Mouse (Mus musculus) embryonic facial prominence, embryonic 14.5 days (tissue): ENCODE measurements around the gene Dtnb. TPM values are rescaled to one million over a fixed set of nuclear protein-coding genes. Genes with fewer than 3 reads are reported as not detected.

ENCODE experiments used
- ATAC-seq: fragments of 200-750 bp; cut with Nextera tagmentation; 2 replicates; pipeline ENCODE4 v1.8.0; 2017; ENCODE audit warnings: low read depth, moderate number of reproducible peaks, moderate TSS enrichment
- DNase-seq: peaks from one replicate; pipeline ENCODE4 v3.0.0-alpha.2; 2015; ENCODE audit warnings: low spot score
- H3K27ac ChIP-seq: fragments of 300-500 bp; sonication (generic); replicated peaks from 2 replicates; pipeline ENCODE4 v1.5.1; 2014; ENCODE audit warnings: low read depth, mild to moderate bottlenecking, low read length, moderate library complexity
- H3K27me3 ChIP-seq: fragments of 300-500 bp; sonication (generic); replicated peaks from 2 replicates; pipeline ENCODE4 v1.6.1; 2014; ENCODE audit warnings: low read length; ENCODE audit not compliant: control insufficient read depth, insufficient read depth
- H3K36me3 ChIP-seq: fragments of 300-500 bp; sonication (generic); 2 replicates; pipeline ENCODE4 v1.6.1; 2014; ENCODE audit warnings: low read length, mixed read lengths; ENCODE audit not compliant: control insufficient read depth, insufficient read depth
- H3K4me1 ChIP-seq: fragments of 300-500 bp; sonication (generic); 2 replicates; pipeline ENCODE4 v1.6.1; 2014; ENCODE audit warnings: antibody characterized with exemption, low read length; ENCODE audit not compliant: control insufficient read depth, insufficient read depth
- H3K4me2 ChIP-seq: fragments of 300-500 bp; sonication (generic); 2 replicates; pipeline ENCODE4 v1.6.1; 2014; ENCODE audit warnings: low read depth, mild to moderate bottlenecking, low read length, moderate library complexity, mixed read lengths
- H3K4me3 ChIP-seq: fragments of 300-500 bp; sonication (generic); 2 replicates; pipeline ENCODE4 v1.5.1; 2014; ENCODE audit warnings: low read depth, mild to moderate bottlenecking, low read length
- H3K9ac ChIP-seq: fragments of 300-500 bp; sonication (generic); 2 replicates; pipeline ENCODE4 v1.6.1; 2014; ENCODE audit warnings: low read depth, mild to moderate bottlenecking, low read length, moderate library complexity, mixed read lengths
- H3K9me3 ChIP-seq: fragments of 300-500 bp; sonication (generic); 2 replicates; pipeline ENCODE4 v1.6.1; 2016; ENCODE audit warnings: low read length; ENCODE audit not compliant: control insufficient read depth
- WGBS: fragments of 180-500 bp; shearing (Covaris S2); extraction: QIAGEN DNeasy Blood & Tissue Kit; methylation state at CpG from one replicate; pipeline ENCODE4 v1.1.7; 2014; 5-methylcytosine and 5-hydroxymethylcytosine counted together
- polyA plus RNA-seq: library from polyadenylated mRNA; unstranded; fragments of >200 nt; fragmentation: Nextera tagmentation; extraction: Ambion mirVana; gene quantifications from 2 replicates; pipeline ENCODE4 v1.2.1, GENCODE M21; 2014

Gene Dtnb
- polyA plus RNA-seq, 1 experiment from 2014 or later, result 27.4 TPM

GRCm38 (mm10) chr12:3770546-3770945 lies 198.4 kb downstream of the Dtnb start:
- Histone ChIP-seq H3K36me3 (peaks cover 17% of the 10 kb centered on the region; the same call in 1 of the 2 replicates), H3K27me3 (no peaks in the 10 kb centered on the region), H3K4me3 (no peak overlapping the region), H3K4me2 (no peak overlapping the region), H3K9me3 (no peaks in the 10 kb centered on the region), H3K27ac (no peak overlapping the region), H3K9ac (no peak overlapping the region), H3K4me1 (no peaks in the 10 kb centered on the region)
- WGBS, result 67% methylated on average over 2 of the region's 2 CpGs
- ATAC-seq (no peak), DNase-seq (no peak)

GRCm38 (mm10) chr12:3771080-3771479 lies 198.9 kb downstream of the Dtnb start:
- no peak for DNase-seq
- no peaks in the 10 kb centered on the region for H3K27me3 ChIP-seq
- WGBS, result 90% methylated on average over 2 of the region's 2 CpGs
- no peak overlapping the region for H3K9ac ChIP-seq
- no peaks in the 10 kb centered on the region for H3K4me1 ChIP-seq
- no peak overlapping the region for H3K4me2 ChIP-seq
- H3K9me3 ChIP-seq, result no peaks in the 10 kb centered on the region
- peaks cover 18% of the 10 kb centered on the region; the same call in 1 of the 2 replicates for H3K36me3 ChIP-seq
- no peak for ATAC-seq
- no peak overlapping the region for H3K27ac ChIP-seq
- no peak overlapping the region for H3K4me3 ChIP-seq

GRCm38 (mm10) chr12:3773643-3774042 lies 201.5 kb downstream of the Dtnb start:
- Histone ChIP-seq H3K9ac (no peak overlapping the region), H3K27ac (no peak overlapping the region), H3K4me2 (no peak overlapping the region), H3K4me3 (no peak overlapping the region), H3K27me3 (no peaks in the 10 kb centered on the region), H3K4me1 (no peaks in the 10 kb centered on the region), H3K36me3 (peaks cover 18% of the 10 kb centered on the region; the same call in 1 of the 2 replicates), H3K9me3 (no peaks in the 10 kb centered on the region)
- no peak for ATAC-seq
- DNase-seq, result no peak
- WGBS, result 86% methylated on average over 3 of the region's 3 CpGs

- Histone ChIP-seq H3K27ac (no peak overlapping the region), H3K4me3 (no peak overlapping the region), H3K36me3 (peaks cover 18% of the 10 kb centered on the region; the same call in 1 of the 2 replicates), H3K9ac (no peak overlapping the region), H3K9me3 (no peaks in the 10 kb centered on the region), H3K27me3 (no peaks in the 10 kb centered on the region), H3K4me1 (peaks cover 14% of the 10 kb centered on the region), H3K4me2 (no peak overlapping the region)
- DNase-seq (no peak), ATAC-seq (no peak)
- WGBS, result 88% methylated on average over 2 of the region's 2 CpGs
Measured at GRCm38 (mm10) chr12:3776015-3776414, 203.8 kb downstream of the Dtnb start.

- WGBS, result 87% methylated on average over 5 of the region's 5 CpGs
- Histone ChIP-seq H3K27me3 (no peaks in the 10 kb centered on the region), H3K27ac (no peak overlapping the region), H3K4me1 (peaks cover 26% of the 10 kb centered on the region), H3K9me3 (no peaks in the 10 kb centered on the region), H3K9ac (no peak overlapping the region), H3K36me3 (peaks cover 15% of the 10 kb centered on the region; the same call in 1 of the 2 replicates), H3K4me2 (no peak overlapping the region), H3K4me3 (no peak overlapping the region)
- DNase-seq, result no peak
- no peak for ATAC-seq
Measured at GRCm38 (mm10) chr12:3777682-3778081, 205.5 kb downstream of the Dtnb start.

GRCm38 (mm10) chr12:3778286-3778685 lies 206.1 kb downstream of the Dtnb start:
- 87% methylated on average over 6 of the region's 6 CpGs for WGBS
- H3K27ac ChIP-seq, result no peak overlapping the region
- H3K36me3 ChIP-seq, result peaks cover 12% of the 10 kb centered on the region; the same call in 1 of the 2 replicates
- H3K27me3 ChIP-seq, result no peaks in the 10 kb centered on the region
- H3K9ac ChIP-seq, result no peak overlapping the region
- ATAC-seq (no peak), DNase-seq (no peak)
- no peaks in the 10 kb centered on the region for H3K9me3 ChIP-seq
- no peak overlapping the region for H3K4me2 ChIP-seq
- H3K4me1 ChIP-seq, result peaks cover 32% of the 10 kb centered on the region
- H3K4me3 ChIP-seq, result no peak overlapping the region

GRCm38 (mm10) chr12:3779639-3780038 lies 207.5 kb downstream of the Dtnb start:
- ATAC-seq, result no peak
- no peaks in the 10 kb centered on the region for H3K27me3 ChIP-seq
- 88% methylated on average over 2 of the region's 2 CpGs for WGBS
- no peaks in the 10 kb centered on the region for H3K9me3 ChIP-seq
- no peak overlapping the region for H3K4me3 ChIP-seq
- H3K36me3 ChIP-seq, result peaks cover 7% of the 10 kb centered on the region; the same call in 1 of the 2 replicates
- H3K9ac ChIP-seq, result no peak overlapping the region
- DNase-seq, result no peak
- no peak overlapping the region for H3K4me2 ChIP-seq
- H3K27ac ChIP-seq, result no peak overlapping the region
- H3K4me1 ChIP-seq, result peaks cover 34% of the 10 kb centered on the region

GRCm38 (mm10) chr12:3780405-3780891 lies 208.3 kb downstream of the Dtnb start:
- H3K4me2 ChIP-seq, result peak overlapping the region; percentile 20; the same call in 1 of the 2 replicates
- H3K4me1 ChIP-seq, result peaks cover 34% of the 10 kb centered on the region
- DNase-seq (peak; percentile 75), ATAC-seq (peak; percentile 34; the same call in 1 of the 2 replicates)
- no peak overlapping the region for H3K4me3 ChIP-seq
- 0 out of 2 replicates have a peak, but pooled peaks cover 2% of the 10 kb centered on the region for H3K36me3 ChIP-seq
- 15% methylated on average over 8 of the region's 8 CpGs for whole genome bisulfite sequencing
- H3K9ac ChIP-seq, result no peak overlapping the region
- no peaks in the 10 kb centered on the region for H3K27me3 ChIP-seq
- H3K27ac ChIP-seq, result peak overlapping the region; percentile 75
- no peaks in the 10 kb centered on the region for H3K9me3 ChIP-seq

- Histone ChIP-seq H3K4me3 (no peak overlapping the region), H3K27ac (peak overlapping the region; percentile 75), H3K9me3 (no peaks in the 10 kb centered on the region), H3K36me3 (no peaks in the 10 kb centered on the region), H3K4me2 (peak overlapping the region; percentile 13; the same call in 1 of the 2 replicates), H3K27me3 (no peaks in the 10 kb centered on the region), H3K9ac (peak overlapping the region; percentile 15; the same call in 1 of the 2 replicates), H3K4me1 (peaks cover 34% of the 10 kb centered on the region)
- 19% methylated on average over 7 of the region's 7 CpGs for WGBS
- DNase-seq, result peak; percentile 91
- ATAC-seq, result peak; percentile 85
Measured at GRCm38 (mm10) chr12:3780931-3781471, 208.8 kb downstream of the Dtnb start.
